Mouse (Mus musculus): ENCODE results near the gene Cyp17a1. TPM values are rescaled to one million over a fixed set of nuclear protein-coding genes. Genes with fewer than 3 reads are reported as not detected.

Gene Cyp17a1
- total RNA-seq (2021), result not detected
- long read RNA-seq, experiment 1, result 0 reads
- long read RNA-seq, experiment 2, result 0 reads

DNA sequence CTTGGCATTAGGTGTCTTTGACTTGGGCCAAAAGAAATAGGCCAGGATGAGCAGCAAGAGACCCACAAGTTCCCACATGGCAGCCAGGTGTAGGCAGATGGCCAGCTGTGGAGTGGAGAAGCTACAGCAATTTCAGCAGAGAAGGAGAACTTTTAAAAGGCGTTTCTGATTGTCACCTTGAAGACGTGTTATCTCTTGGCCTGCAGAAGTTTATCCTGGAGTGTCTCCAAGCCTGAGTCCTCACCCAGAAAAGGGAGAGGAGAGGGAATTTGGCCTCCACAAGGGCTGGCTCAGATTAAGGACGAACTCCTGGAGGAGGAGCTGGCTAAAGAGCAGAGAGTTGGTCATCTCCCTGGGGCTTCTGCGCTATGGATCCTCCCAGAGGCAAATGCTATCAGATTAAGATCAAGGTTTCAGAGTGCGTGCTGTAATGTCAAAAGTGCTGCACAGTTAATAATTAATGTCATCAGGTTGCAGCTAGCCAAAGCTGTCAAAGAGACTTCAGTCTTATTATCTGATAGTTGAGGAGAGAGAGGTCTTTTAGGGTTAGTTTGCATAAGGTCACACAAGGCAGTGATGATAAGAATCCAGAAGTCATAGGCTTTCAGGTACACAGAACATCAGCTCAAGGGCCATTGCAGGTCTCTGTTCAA, at the start of gene Cyp17a1:
Gene Cyp17a1, minus strand, starts transcription at position 407 of the 653 bp plus-strand sequence.
- intact Hi-C loops (cut with DNase I; ENCODE audit: low total_unique reads), result loop anchor here (5.0 kb wide), 3 partner anchors 64 to 194 kb away; no protein-coding TSS in a partner anchor
- DNase-seq, result no peak

DNA sequence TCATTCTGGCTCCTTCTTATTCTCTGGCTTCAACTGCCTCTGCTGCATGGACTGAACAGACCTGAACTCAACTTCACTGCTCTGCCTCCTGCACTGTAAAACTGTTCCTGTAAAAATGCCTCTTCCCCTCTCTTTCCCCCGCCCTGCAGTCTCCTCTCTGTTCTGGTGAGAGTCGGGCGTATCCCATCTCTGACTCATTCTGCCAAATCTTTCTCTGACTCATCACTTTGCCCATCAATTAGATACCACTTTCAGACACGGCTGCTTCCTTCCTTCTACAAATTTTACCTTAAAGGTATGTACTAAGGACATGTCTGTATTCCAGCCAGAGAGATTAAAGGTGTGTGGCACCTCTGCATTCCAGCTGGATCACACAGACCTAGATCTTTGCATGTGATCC, 45.2 kb upstream of the Cyp17a1 start:
- intact Hi-C loops (cut with DNase I; ENCODE audit: low total_unique reads), result no loop called here
- no peak for DNase-seq

DNA sequence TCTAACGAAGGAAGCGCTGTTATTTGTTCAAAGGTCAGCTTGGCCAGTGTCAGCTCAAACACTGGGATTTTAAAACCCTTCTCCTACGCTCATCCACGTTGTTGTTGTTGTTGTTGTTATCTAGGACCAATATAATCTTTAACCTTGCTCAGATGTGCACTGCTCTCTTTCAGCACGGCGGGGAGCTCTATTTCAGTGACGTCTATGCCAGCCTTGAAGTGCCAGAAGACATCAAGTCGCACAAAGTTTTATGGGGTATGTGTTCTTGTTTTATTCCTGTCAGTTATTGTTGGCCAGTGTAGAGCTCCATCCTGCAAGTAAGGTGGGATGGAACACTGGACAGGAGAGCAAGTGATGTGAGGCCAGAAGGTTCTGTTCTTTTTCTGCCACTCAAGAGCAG, 42.0 kb upstream of the Cyp17a1 start:
- no peak for DNase-seq
- intact Hi-C loops (cut with DNase I; ENCODE audit: low total_unique reads), result no loop called here

DNA sequence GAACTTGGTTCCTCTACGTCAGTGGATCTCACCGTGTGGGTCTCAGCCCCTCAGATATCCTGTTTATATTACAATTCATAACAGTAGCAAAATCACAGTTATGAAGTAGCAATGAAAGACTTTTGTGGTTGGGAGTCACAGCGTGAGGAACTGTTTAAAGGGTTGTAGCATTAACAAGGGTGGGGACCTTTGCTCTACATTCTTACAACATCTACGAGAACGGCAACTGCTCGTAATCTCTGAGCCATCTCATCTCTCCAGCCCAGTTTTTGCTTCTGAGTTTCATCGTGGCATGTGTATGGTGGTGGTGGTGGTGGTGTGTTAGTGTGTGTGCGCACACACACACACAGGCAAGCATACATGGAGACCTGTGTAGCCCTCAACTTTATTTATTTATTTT, 41.3 kb upstream of the Cyp17a1 start:
- intact Hi-C loops (cut with DNase I; ENCODE audit: low total_unique reads), result no loop called here
- no peak for DNase-seq

DNA sequence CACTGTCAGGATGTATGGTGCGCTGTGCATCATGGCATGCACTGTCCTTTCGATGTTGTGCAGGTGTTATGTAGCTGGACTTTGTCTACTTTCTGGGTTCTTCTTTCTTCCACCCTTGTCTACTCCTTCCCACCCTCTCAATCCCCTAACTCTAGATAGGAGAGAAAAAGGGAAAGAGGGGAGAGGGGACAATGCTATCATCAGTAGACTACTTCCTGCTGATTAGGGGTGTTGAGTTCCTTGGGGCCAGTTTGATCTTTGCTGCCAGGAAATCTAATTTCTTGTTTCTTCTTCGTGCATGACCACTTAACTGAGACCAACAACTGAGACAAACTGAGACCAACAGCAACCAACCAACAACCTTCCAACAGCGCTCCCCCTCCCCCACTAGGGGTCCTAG, 37.6 kb upstream of the Cyp17a1 start:
- no peak for DNase-seq
- intact Hi-C loops (cut with DNase I; ENCODE audit: low total_unique reads), result no loop called here

DNA sequence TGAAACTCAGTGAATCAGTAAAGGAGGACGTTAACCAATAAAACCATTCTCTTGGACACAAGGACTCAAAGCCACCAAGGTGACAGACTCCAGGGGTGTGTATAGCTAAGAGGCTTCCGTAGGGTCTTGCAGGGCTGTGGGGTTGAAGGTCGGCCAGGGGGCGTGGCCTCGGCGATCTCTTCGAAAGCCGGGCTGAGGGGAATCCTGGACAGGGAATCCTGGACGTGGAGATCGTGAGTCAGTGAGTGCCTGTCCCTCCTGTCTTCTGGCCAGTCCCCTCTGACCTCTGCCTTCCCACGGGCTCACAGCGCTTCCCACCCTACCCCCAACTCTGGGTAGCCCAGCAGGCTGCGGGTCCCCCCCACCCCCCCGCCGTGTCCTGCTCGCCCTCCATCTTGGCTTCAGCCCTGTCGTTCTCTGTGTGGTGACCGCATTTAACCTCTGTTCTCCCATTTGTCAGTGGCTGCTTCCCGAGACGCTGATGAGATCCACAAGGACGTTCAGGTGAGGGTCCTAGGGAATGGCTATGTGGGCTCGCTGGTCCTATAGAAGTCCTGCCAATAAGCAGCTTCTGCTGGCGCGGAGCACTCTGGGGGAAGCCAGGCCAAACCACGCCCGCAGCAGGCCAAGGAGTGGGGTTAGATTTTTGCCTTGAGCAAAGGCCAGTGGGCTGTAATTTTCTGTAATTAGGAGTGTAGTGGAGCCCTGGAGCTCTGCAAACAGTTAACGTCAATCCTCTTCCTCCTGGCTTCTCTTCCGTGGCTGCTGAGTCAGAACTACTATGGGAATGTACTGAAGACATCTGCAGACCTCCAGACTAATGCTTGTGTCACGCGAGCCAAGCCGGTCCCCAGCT, 34.6 kb upstream of the Cyp17a1 start, which contains the start of gene As3mt:
Gene As3mt, plus strand, starts transcription at position 163 of the 856 bp plus-strand sequence.
- intact Hi-C loops (cut with DNase I; ENCODE audit: low total_unique reads), result no loop called here
- peak; percentile 87 for DNase-seq

DNA sequence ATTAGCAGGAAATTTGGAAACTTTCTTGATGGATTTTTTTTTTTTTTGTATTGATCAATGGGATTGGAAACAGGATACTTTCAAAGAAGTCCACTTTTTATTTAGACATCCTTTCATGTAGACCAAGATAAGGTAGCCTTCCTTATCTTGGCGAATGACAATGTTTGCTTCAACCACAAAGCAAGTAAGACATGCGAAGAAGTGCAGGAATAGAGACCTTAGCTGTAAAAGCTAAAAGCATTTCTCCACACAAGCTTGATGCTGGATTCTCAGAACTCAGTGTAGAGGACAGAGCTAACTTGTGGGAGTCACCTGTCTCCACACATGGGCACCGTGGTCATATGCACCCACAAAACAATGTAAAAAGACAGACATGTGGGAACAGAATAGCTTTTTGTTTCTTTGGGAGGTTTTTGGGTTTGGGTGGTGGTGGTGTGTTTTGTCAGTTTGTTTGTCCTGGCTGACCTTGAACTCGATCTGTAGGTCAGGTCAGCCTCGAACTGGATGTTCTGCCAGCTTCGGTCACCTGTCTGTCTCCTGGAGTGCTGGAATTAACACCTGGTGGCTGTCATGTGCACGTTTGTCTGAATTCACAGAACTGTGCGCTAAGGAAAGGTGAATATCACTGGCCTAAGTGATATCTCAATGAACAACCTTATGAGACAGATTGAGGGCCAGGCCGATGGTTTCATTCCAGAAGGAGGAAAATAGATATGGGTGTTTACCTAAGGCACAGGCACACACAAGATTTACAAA, 33.7 kb upstream of the Cyp17a1 start:
- intact Hi-C loops (cut with DNase I; ENCODE audit: low total_unique reads), result no loop called here
- DNase-seq, result no peak

DNA sequence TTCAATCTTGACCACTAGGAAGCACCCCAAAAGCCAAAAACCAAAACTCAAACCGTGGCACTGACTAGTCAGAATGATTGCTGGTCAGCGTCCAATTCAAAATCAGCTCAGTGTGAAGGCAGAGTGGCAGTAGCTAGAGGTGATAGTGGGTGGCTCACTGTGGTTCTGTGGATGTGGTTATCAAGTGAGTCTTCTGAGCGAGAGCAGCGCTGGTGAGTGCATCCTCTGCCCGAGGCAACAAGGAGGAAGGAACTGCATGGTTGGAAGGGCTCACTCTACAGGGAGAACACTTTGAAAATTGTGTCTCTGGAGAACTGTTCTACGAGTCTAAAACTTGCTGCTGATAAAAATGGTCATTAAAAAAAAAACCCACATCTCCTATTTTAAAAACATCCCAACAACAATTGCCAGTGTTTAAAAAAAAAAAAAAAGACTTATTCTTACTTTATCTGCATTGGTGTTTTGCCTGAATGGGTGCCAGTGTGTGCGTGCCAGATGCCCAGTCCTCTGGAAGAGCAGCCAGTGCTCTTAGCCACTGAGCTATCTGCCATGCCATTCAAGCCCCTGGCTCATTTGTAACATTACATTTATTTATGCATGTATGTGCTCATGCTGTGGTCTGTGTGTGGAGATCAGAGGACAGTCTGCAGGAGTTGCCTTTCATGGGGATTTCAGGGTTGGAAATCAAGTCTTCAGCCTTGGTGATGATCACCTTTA, 33.0 kb upstream of the Cyp17a1 start:
- DNase-seq, result no peak
- intact Hi-C loops (cut with DNase I; ENCODE audit: low total_unique reads), result no loop called here

DNA sequence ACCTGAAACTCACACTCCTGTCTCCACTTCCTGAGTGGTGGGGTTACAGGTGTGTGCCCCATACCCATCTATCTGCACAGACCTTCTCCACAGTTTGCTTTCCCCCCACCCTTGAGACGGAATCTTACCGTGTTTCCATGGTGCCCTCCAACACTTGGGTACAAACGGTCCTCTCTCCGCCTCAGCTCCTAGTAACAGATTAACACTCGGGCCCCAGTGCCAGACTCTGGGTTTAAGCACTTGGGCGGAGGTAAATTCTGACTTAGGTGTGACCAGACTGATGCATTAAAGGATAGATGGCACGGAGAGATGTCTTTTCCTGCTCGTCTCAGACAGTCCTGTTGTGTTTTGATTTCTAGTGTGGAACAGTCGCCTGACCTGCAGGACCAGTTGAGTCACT, 28.2 kb upstream of the Cyp17a1 start:
- intact Hi-C loops (cut with DNase I; ENCODE audit: low total_unique reads), result no loop called here
- DNase-seq, result no peak

DNA sequence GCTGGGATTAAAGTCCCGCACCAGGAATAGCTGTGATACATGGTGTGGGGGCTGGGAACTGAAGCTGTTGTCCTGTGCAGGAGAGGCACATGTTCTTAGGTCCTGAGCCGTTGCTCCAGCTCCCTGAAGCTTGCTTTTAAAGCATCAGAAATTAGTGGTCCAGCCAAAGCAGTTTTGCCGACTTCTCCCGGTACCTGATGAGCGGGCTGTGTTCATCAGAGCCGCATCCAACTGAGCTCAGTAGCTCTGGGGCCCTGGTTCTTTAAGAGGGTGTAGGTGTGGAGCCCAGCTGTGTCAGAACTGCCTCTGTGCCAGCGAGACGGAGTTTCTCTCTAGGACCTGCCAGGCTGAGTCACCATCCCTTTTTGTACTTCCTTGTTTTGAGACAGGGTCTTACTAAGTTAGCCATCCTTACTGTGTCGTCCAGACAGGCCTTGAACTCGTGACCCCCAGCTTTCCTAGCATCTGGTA, 26.1 kb upstream of the Cyp17a1 start:
- peak; percentile 15 for DNase-seq
- intact Hi-C loops (cut with DNase I; ENCODE audit: low total_unique reads), result no loop called here

DNA sequence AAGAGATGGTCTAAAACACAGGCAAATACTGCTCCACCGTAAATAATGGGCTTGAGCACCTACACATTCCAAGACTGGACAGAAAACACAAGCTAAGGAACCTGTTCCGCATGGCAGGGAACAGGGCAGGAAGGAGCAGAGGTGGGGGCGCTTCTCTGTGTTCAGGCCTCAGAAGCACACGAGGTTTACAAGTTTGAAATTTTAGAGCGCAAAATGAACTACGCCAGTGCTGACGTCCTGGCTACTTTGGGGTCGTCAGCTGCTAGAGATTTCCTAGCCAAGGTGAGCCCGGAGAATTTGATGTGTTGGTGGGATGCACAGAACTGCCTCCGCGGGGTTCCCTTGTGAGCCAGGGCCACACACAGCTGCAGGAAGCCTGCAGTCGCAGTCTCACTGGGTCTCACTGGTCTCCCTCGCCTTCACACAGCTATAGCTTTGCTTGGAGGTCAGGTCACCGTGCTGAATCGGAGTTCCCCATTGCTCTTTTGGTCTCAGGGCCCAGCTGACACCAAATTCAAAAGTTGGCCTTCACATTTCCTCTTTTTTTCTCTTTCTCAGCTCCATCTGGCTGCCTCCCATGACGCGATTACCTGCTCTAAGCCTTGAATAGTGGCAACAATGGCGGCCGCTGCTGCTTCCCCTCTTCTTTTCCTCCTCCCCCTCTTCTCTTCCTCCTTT, 25.0 kb upstream of the Cyp17a1 start:
- intact Hi-C loops (cut with DNase I; ENCODE audit: low total_unique reads), result no loop called here
- no peak for DNase-seq

DNA sequence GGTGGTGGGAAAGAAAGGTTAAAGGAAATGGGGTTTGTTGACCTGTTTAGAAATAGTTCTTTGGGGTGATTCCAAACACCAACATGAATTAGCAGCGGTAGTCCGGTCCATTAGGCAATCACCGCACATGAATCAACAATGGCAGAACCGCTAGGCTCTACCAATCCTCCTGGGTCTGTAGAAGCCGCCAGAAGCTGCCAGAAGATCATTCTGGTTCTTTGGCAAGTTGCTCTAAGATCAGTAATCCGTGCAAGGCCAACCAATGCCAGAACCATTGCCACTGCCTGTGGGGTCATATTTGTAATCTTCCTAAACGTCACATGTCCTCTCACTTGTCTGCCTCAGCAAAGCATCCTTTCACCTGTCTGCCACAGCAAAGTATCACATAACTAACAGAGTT, 24.0 kb upstream of the Cyp17a1 start:
- DNase-seq, result no peak

DNA sequence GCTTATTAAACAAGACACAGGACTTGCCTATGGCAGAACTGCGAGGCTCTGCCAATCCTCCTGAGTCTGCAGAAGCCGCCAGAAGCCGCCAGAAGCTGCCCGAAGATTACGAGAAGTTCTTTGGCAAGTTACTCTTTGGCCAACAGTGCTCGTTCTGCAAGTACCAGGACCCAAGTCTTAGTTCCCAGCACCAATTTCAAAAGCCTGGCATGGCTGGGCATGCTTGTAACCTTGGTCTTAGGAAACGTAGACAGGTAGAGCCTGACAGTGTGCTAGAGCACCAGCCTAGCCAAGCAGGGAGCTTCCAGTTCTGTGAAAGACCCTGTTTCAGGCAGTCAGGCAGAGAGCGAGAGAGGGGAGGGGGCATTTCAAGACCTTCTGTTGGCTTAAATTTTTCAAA, 23.5 kb upstream of the Cyp17a1 start:
- intact Hi-C loops (cut with DNase I; ENCODE audit: low total_unique reads), result no loop called here
- DNase-seq, result no peak

More for the DNA sequence above, 24.0 kb upstream of the Cyp17a1 start:
- intact Hi-C loops (cut with DNase I; ENCODE audit: low total_unique reads), result no loop called here

DNA sequence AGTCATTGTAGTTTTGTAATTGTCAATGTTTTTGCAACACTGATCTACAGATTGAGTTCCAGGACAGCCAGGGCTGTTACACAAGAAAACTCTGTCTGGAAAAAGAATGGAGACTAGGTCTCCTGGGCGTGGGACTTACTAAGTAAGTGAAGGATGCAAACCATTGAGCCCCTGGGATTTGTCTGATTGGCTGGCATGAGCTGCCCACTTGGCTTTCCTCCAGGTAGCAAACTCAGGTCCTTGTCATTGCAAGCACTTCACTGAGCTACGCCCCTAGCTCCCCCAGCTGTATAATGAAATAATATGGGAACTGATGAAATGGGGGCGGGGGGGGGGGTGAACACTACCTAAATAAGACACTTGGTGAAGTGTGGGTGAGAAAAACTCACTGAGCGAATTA, 20.2 kb upstream of the Cyp17a1 start:
- DNase-seq, result no peak
- intact Hi-C loops (cut with DNase I; ENCODE audit: low total_unique reads), result no loop called here

DNA sequence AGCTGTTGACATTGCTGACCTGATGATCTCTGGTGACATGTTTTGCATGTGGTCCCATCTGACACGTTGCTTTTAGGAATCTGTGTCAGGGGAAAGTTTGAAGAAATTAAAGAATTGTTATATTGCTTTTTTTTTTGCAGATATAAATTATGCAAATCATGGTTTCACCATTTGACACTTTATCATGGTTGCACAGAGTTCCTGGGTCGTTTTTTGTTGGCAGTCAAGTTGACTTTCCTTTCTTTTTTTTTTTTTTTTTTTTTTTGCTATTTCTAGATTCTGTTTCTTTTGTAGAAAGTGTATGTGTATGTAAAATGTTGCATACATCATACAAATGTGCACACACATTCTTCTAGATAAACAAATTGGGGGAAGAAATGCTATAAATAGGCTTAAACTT, 18.1 kb upstream of the Cyp17a1 start:
- no peak for DNase-seq
- intact Hi-C loops (cut with DNase I; ENCODE audit: low total_unique reads), result no loop called here

DNA sequence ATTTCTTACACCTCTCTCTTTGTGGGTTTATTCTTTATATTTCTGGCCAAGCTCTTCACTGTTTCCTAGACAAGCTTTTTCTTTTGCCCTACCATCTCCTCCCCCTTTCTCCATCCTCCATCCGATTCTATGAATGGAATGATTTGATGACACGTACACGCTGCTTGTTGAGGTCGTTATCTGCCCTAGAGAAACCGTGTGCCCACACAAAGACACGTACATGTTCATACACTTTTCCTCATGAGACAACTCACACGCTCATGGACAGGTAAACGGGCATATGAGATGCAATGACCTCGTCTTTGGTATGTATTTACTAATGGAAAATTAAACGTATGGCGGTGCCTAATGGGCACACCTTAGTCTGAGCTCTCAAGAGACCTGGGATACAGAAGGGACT, 17.4 kb upstream of the Cyp17a1 start:
- intact Hi-C loops (cut with DNase I; ENCODE audit: low total_unique reads), result no loop called here

DNA sequence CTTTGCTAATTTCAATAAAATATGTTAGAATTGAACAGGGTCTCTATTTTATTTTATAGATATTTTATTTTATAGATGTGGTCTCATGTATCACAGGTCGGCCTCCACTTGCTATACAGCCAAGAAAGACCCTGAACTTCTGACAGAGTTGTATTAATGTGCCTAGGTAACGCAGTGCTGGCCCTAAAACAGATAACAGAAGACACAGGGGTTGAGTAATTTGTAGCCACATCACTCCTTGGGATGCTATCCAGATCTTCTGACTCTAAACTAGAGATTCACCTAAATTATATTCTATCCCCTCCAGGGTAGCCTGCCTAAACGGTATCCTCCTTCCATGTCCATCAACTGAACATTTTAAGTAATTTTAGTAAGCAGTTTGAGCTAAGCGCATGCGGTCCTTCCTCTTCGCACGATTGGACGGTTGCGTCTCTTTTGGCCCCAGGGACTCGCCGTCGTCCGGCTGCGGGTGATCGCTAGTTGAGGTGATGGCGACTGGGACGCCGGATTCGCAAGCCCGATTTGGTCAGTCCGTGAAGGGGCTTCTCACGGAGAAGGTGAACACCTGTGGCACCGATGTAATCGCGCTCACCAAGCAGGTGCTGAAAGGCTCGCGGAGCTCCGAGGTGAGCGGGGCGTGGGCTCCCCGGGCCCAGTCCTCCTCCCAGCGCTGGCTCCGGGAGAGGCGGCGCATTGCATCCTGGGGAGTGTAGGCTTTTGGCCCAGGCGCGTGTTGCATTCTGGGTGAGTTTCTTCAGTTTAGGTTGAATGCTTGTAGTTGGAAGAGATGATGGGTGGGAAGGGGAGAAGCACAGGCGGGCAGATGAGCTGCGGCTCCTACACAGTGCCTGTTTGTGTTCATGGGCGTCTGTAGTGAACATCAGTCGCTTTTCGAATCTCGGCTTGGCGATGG, 16.7 kb upstream of the Cyp17a1 start, which contains the start of gene Borcs7:
Gene Borcs7, plus strand, starts transcription at position 447 of the 913 bp plus-strand sequence.
- intact Hi-C loops (cut with DNase I; ENCODE audit: low total_unique reads), result no loop called here
- DNase-seq, result peak; percentile 87

More for the DNA sequence above, 17.4 kb upstream of the Cyp17a1 start:
- DNase-seq, result no peak
